Mouse (Mus musculus) hindbrain, embryonic 15.5 days (tissue): ENCODE measurements around the gene Rps7. TPM values are rescaled to one million over a fixed set of nuclear protein-coding genes. Genes with fewer than 3 reads are reported as not detected.

Source experiments
- ATAC-seq: fragments of 200-750 bp; cut with Nextera tagmentation; 2 replicates; pipeline ENCODE4 v1.8.0; 2017; ENCODE audit warnings: low read depth, moderate number of reproducible peaks, moderate TSS enrichment; ENCODE audit not compliant: low FRiP score
- H3K27ac ChIP-seq: fragments of 300-500 bp; sonication (generic); replicated peaks from 2 replicates; pipeline ENCODE4 v1.5.1; 2015; ENCODE audit warnings: mild to moderate bottlenecking, inconsistent platforms
- H3K27me3 ChIP-seq: fragments of 300-500 bp; sonication (generic); 2 replicates; pipeline ENCODE4 v1.6.1; 2015; ENCODE audit warnings: control low read depth, inconsistent platforms
- H3K36me3 ChIP-seq: fragments of 300-500 bp; sonication (generic); 2 replicates; pipeline ENCODE4 v1.6.1; 2015; ENCODE audit warnings: control low read depth, inconsistent platforms
- H3K4me1 ChIP-seq: fragments of 300-500 bp; sonication (generic); replicated peaks from 2 replicates; pipeline ENCODE4 v1.6.1; 2015; ENCODE audit warnings: control low read depth, inconsistent platforms
- H3K4me2 ChIP-seq: fragments of 300-500 bp; sonication (generic); 2 replicates; pipeline ENCODE4 v1.6.1; 2015; ENCODE audit warnings: moderate library complexity, mild to moderate bottlenecking, inconsistent platforms
- H3K4me3 ChIP-seq: fragments of 300-500 bp; sonication (generic); 2 replicates; pipeline ENCODE4 v1.5.1; 2015; ENCODE audit warnings: mild to moderate bottlenecking, inconsistent platforms
- H3K9ac ChIP-seq: fragments of 300-500 bp; sonication (generic); 2 replicates; pipeline ENCODE4 v1.6.1; 2015; ENCODE audit warnings: inconsistent platforms
- H3K9me3 ChIP-seq: fragments of 300-500 bp; sonication (generic); 2 replicates; pipeline ENCODE4 v1.6.1; 2016; ENCODE audit warnings: control low read depth, inconsistent platforms
- WGBS: fragments of 180-500 bp; shearing (Covaris S2); methylation state at CpG from one replicate; pipeline ENCODE4 v1.1.7; 2015; 5-methylcytosine and 5-hydroxymethylcytosine counted together
- microRNA-seq: library from miRNA; unstranded; fragments of <30 nt; microRNA quantifications from one replicate; pipeline ENCODE4, GENCODE M21; 2016
- polyA plus RNA-seq: library from polyadenylated mRNA; unstranded; fragments of >200 nt; fragmentation: Nextera tagmentation; extraction: Ambion mirVana; gene quantifications from 2 replicates; pipeline ENCODE4 v1.2.1, GENCODE M21; 2015

Gene Rps7
- polyA plus RNA-seq, 1 experiment from 2014 or later, result 389 TPM

- Histone ChIP-seq H3K4me1 (0 out of 2 replicates have a peak, but pooled peaks cover 3% of the 10 kb centered on the region), H3K9me3 (no peaks in the 10 kb centered on the region), H3K4me2 (no peak within 1 kb of the TSS), H3K4me3 (no peak within 1 kb of the TSS), H3K36me3 (no peaks in the 10 kb centered on the region), H3K27ac (no peak within 1 kb of the TSS), H3K27me3 (no peaks in the 10 kb centered on the region), H3K9ac (no peak within 1 kb of the TSS)
- no peak for ATAC-seq
- WGBS, result 86% methylated on average over 8 of the region's 8 CpGs
These were observed 53.3 kb downstream of the Rps7 start, which contains the start of gene Allc for GRCm38 (mm10) chr12:28582423-28582822. Allc (minus strand) TSS chr12:28582523.

Small RNAs within 50 kb of the gene (microRNA-seq; reads per million reads assigned to microRNA genes)
- not detected for gene Mir6937

Other genes with a start within 250 kb of the Rps7 start
- gene Dcdc2c, start 83.6 kb downstream of the Rps7 start, polyA plus RNA-seq, result 0.10 TPM in 1 of 2 replicates, not detected in the other
- 0.10 TPM in 1 of 2 replicates, not detected in the other for gene Allc, start 53.4 kb downstream of the Rps7 start, polyA plus RNA-seq
- gene Colec11, start 12.6 kb downstream of the Rps7 start, polyA plus RNA-seq, result 1.2 and 1.9 TPM in 2 replicates
- 20.5 and 25.2 TPM in 2 replicates for gene Rnaseh1, start 13.6 kb upstream of the Rps7 start, polyA plus RNA-seq
- 29.4 and 30.0 TPM in 2 replicates for gene Adi1, start 39.3 kb upstream of the Rps7 start, polyA plus RNA-seq
- gene Trappc12, start 114.5 kb upstream of the Rps7 start, polyA plus RNA-seq, result 40.2 and 43.1 TPM in 2 replicates
- gene Eipr1, start 115.8 kb upstream of the Rps7 start, polyA plus RNA-seq, result 70.9 and 71.8 TPM in 2 replicates